Mouse (Mus musculus) bone marrow macrophage, adult 2 months (primary cell): ENCODE data around the gene Hapln4.

Source experiments
- CTCF ChIP-seq: IDR thresholded peaks from 2 replicates; pipeline ENCODE4 v1.5.1; 2012; ENCODE audit warnings: low read depth, mild to moderate bottlenecking, low read length, moderate library complexity
- POLR2A ChIP-seq: IDR thresholded peaks from 2 replicates; pipeline ENCODE4 v1.6.1; 2012; ENCODE audit warnings: mild to moderate bottlenecking, low read depth, low read length, borderline replicate concordance

- TF ChIP-seq POLR2A (no peak), CTCF (no peak)
Observed at GRCm38 (mm10) chr8:70129309-70129952, 46.2 kb downstream of the Hapln4 start.
